24 mouse cellular contexts compared by ENCODE assay signal in the genomic region with DNA sequence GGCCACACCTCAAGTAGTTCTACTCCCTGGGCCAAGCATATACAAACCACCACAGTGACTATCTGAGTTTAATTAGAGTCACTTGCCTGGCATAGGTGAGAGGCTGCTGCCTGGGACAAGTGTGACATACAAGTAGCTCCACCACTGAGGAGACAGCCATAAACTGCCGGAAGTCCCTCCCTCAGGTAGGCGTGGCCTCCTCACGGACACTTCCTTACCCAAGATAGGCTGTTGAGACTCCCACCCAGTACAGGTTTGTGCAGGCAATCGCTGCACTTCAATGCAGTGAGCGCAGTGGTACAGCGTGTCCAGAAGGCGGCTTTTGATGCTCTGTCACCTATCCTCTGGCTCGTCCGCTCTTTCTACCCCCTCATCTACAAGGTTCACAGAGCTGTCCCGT. TPM values are rescaled to one million over a fixed set of nuclear protein-coding genes. Genes with fewer than 3 reads are reported as not detected.
"Had no signal": no experiment of that assay in that cellular context is flagged by ENCODE, and none has a peak within 500 bp of the region (broad histone marks: within the 10 kb centered on the region; RNA-seq: fewer than 3 reads in every experiment).

No protein-coding gene starts in this region.

- H3K27ac ChIP-seq: limb, embryonic 10.5 days; lung, embryonic 15.5 days; macrophage; midbrain, embryonic 15.5 days; neural tube, embryonic 12.5 days; stomach, embryonic 15.5 days had no signal

- DNase-seq: kidney, postnatal 10 days; lung, postnatal 14 days; right cerebral cortex, postnatal 14 days; thymus, adult 18-20 months; thymus, postnatal 14 days had no signal

- H3K36me3 ChIP-seq: limb, embryonic 10.5 days; lung, embryonic 15.5 days; midbrain, embryonic 15.5 days; neural tube, embryonic 12.5 days; stomach, embryonic 15.5 days had no signal

- H3K4me2 ChIP-seq: liver, embryonic 11.5 days; lung, embryonic 15.5 days; midbrain, embryonic 11.5 days; midbrain, embryonic 15.5 days; neural tube, embryonic 12.5 days; stomach, embryonic 15.5 days had no signal

- H3K4me1 ChIP-seq: megakaryocyte, embryonic 14.5 days; neural tube, embryonic 12.5 days had no signal

- H3K9ac ChIP-seq: lung, embryonic 15.5 days; midbrain, embryonic 15.5 days; neural tube, embryonic 12.5 days; stomach, embryonic 15.5 days had no signal

- H3K4me3 ChIP-seq: limb, embryonic 10.5 days; lung, embryonic 15.5 days; megakaryocyte, embryonic 14.5 days; midbrain, embryonic 15.5 days; neural tube, embryonic 12.5 days; stomach, embryonic 15.5 days had no signal

- ATAC-seq: midbrain, embryonic 15.5 days had no signal

- H3K9me3 ChIP-seq: limb, embryonic 10.5 days; lung, embryonic 15.5 days; megakaryocyte, embryonic 14.5 days; midbrain, embryonic 15.5 days; neural tube, embryonic 12.5 days; stomach, embryonic 15.5 days had no signal

RNA-seq across cellular contexts. Expression of a gene that starts 22.1 kb away (rescaled TPM):
- total RNA-seq: layer of hippocampus, adult 8-10 months; layer of hippocampus, postnatal 14 days; left cerebral cortex, adult 18-20 months; left cerebral cortex, postnatal 14 days; monocyte, adult 5-6 weeks; neutrophil, adult 5-6 weeks had no signal
- polyA plus RNA-seq: kidney, embryonic 14.5 days; large intestine, adult 2 months; liver, embryonic 11.5 days; liver, embryonic 16.5 days; macrophage; midbrain, embryonic 11.5 days; midbrain, embryonic 15.5 days; spleen, adult 2 months had no signal
